Mouse (Mus musculus) forebrain, postnatal 0 days (tissue): ENCODE data around the gene Serpine1. TPM values are rescaled to one million over a fixed set of nuclear protein-coding genes. Genes with fewer than 3 reads are reported as not detected.

ENCODE experiments used
- ATAC-seq: fragments of 200-750 bp; cut with Nextera tagmentation; 2 replicates; pipeline ENCODE4 v1.8.0; 2017; ENCODE audit warnings: mild to moderate bottlenecking, moderate library complexity
- DNase-seq: peaks from one replicate; pipeline ENCODE4 v3.0.0-alpha.2; 2015
- H3K27ac ChIP-seq: fragments of 300-500 bp; sonication (generic); 2 replicates; pipeline ENCODE4 v1.5.1; 2014; ENCODE audit warnings: low read depth, mild to moderate bottlenecking, antibody characterized with exemption, low read length, moderate library complexity, mixed read lengths
- H3K27me3 ChIP-seq: fragments of 300-500 bp; sonication (generic); 2 replicates; pipeline ENCODE4 v1.6.1; 2014; ENCODE audit warnings: mild to moderate bottlenecking, low read length, mixed read lengths; ENCODE audit not compliant: insufficient read depth
- H3K36me3 ChIP-seq: fragments of 300-500 bp; sonication (generic); 2 replicates; pipeline ENCODE4 v1.6.1; 2014; ENCODE audit warnings: mild to moderate bottlenecking, moderate library complexity; ENCODE audit not compliant: insufficient read depth
- H3K4me1 ChIP-seq: fragments of 300-500 bp; sonication (generic); 2 replicates; pipeline ENCODE4 v1.6.1; 2014; ENCODE audit warnings: antibody characterized with exemption; ENCODE audit not compliant: insufficient read depth
- H3K4me2 ChIP-seq: fragments of 300-500 bp; sonication (generic); 2 replicates; pipeline ENCODE4 v1.6.1; 2014; ENCODE audit warnings: low read depth, mild to moderate bottlenecking, moderate library complexity
- H3K4me3 ChIP-seq: fragments of 300-500 bp; sonication (generic); 2 replicates; pipeline ENCODE4 v1.5.1; 2014; ENCODE audit warnings: low read depth, low read length, mixed read lengths
- H3K9ac ChIP-seq: fragments of 300-500 bp; sonication (generic); 2 replicates; pipeline ENCODE4 v1.6.1; 2014; ENCODE audit warnings: mild to moderate bottlenecking
- H3K9me3 ChIP-seq: fragments of 300-500 bp; sonication (generic); 2 replicates; pipeline ENCODE4 v1.6.1; 2016; ENCODE audit warnings: low read length
- CTCF ChIP-seq: sonication (generic); IDR thresholded peaks from 2 replicates; pipeline ENCODE4 v1.5.1; 2016; ENCODE audit warnings: antibody characterized with exemption, control low read depth, low read depth
- WGBS: fragments of 180-500 bp; shearing (Covaris S2); extraction: QIAGEN DNeasy Blood & Tissue Kit; methylation state at CpG from one replicate; pipeline ENCODE4 v1.1.7; 2014; 5-methylcytosine and 5-hydroxymethylcytosine counted together
- polyA plus RNA-seq: library from polyadenylated mRNA; unstranded; fragments of >200 nt; fragmentation: Nextera tagmentation; extraction: Ambion mirVana; gene quantifications from 2 replicates; pipeline ENCODE4 v1.2.1, GENCODE M21; 2015
- total RNA-seq: library from RNA; depleted of rRNA; stranded (reverse); fragments of >200 nt; gene quantifications from 2 replicates; pipeline ENCODE4 v1.2.3, GENCODE M21; 2014

The Serpine1 gene
- total and polyA plus RNA-seq, 2 experiments from 2014 or later: 0.28 to 3.1 TPM

DNA sequence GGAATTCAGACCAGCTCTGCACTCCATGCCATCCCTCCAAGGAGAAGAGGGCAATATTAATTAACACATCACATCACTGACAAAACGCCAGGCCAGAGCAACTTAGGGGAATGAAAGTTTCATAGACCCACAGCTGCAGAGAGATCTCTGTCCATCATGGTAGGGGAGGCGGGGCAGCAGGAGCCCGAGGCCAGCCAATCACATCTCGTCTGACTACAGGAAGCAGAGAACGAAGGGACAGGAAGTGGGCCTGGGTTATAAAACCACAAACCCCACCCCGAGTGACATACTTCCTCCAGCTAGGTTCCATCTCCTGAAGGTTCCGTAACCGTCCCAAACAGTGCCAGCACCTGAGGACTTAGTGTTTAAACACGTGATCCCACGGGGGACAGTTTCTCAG, 23.1 kb upstream of the Serpine1 start:
- WGBS: 85% methylated on average over 10 of the region's 10 CpGs
- no peak for DNase-seq
- TF ChIP-seq CTCF: no peak

DNA sequence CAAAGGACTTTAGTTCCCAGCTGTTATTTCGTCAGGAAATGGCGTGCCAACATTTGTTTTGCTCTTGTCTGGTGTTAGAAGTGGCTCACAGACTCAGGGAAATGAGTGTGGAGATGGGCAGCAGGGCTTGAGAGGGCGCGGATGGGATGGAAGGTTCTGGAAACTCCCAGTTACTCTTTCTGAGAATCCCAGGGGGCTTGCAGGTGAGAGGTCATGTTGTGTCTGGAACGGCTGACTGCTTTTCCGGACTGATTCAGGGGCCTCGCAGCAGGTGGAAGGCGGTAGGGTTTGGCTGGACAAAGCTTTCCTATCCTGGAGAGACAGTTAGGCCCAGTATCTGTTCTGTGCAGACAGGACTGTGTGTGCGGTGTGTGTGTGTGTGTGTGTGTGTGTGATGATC, 21.7 kb upstream of the Serpine1 start:
- Histone ChIP-seq H3K9ac (no peak overlapping the region), H3K4me3 (no peak overlapping the region), H3K4me1 (no peaks in the 10 kb centered on the region), H3K36me3 (no peaks in the 10 kb centered on the region), H3K27me3 (no peaks in the 10 kb centered on the region), H3K4me2 (no peak overlapping the region), H3K27ac (no peak overlapping the region), H3K9me3 (no peaks in the 10 kb centered on the region)
- DNase-seq (no peak), ATAC-seq (no peak)
- 88% methylated on average over 9 of the region's 9 CpGs for WGBS
- no peak for TF ChIP-seq CTCF

More for the DNA sequence above, 23.1 kb upstream of the Serpine1 start:
- Histone ChIP-seq H3K27me3 (no peaks in the 10 kb centered on the region), H3K4me3 (no peak overlapping the region), H3K36me3 (no peaks in the 10 kb centered on the region), H3K4me1 (no peaks in the 10 kb centered on the region), H3K27ac (no peak overlapping the region), H3K9ac (no peak overlapping the region), H3K4me2 (no peak overlapping the region), H3K9me3 (no peaks in the 10 kb centered on the region)
- ATAC-seq: no peak

DNA sequence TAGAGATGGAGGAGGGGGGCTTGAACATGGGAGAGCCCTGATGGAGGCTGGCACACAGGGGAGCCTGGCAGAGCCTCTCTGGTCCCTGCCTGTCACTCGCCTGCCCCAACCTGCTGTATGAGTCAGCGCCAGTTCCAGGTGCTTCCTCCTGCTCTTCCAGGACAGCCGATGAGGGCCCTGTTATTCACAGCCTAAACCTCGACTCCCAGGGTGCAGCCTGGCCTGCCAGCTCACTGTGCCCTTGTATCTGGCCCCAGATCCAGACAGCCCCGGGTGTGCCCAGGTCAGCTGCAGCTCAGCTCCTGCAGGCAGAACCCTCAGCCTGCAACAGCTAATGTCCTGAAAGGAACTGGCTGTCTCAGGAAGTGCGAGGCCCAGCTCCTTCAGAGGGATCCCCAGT, 19.5 kb upstream of the Serpine1 start:
- H3K9ac ChIP-seq: no peak overlapping the region
- 67% methylated on average over 6 of the region's 6 CpGs for WGBS
- H3K4me3 ChIP-seq: no peak overlapping the region
- no peaks in the 10 kb centered on the region for H3K4me1 ChIP-seq
- no peaks in the 10 kb centered on the region for H3K36me3 ChIP-seq
- DNase-seq (no peak), ATAC-seq (no peak)
- TF ChIP-seq CTCF: no peak
- no peaks in the 10 kb centered on the region for H3K9me3 ChIP-seq
- no peak overlapping the region for H3K4me2 ChIP-seq
- no peak overlapping the region for H3K27ac ChIP-seq
- H3K27me3 ChIP-seq: no peaks in the 10 kb centered on the region

GRCm38 (mm10) chr5:137090870-137091269, 18.8 kb upstream of the Serpine1 start:
- TF ChIP-seq CTCF: no peak
- Histone ChIP-seq H3K27ac (no peak overlapping the region), H3K27me3 (no peaks in the 10 kb centered on the region), H3K9me3 (no peaks in the 10 kb centered on the region), H3K4me1 (no peaks in the 10 kb centered on the region), H3K4me2 (no peak overlapping the region), H3K9ac (no peak overlapping the region), H3K36me3 (no peaks in the 10 kb centered on the region), H3K4me3 (no peak overlapping the region)
- ATAC-seq (no peak), DNase-seq (no peak)
- WGBS: 68% methylated on average over 10 of the region's 10 CpGs

DNA sequence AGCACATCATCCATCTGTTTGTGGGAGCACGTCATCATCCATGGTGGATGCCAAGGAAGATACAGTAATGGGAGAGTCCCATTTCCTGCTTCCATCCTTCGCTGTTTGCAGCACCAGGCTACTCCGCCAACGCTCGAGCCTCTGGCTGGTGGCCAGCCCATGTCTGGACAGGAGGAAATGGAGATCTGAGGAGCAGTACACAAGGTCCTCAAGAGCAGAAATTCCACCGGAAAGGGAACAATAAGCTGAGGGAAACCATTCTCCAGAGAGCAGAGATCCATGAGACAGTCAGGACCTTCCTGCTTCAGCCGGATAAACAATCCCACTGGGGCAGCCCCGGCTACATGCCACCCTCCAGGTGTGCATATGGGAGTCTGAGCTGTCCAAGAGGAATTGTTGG, 15.3 kb upstream of the Serpine1 start:
- Histone ChIP-seq H3K4me2 (no peak overlapping the region), H3K36me3 (no peaks in the 10 kb centered on the region), H3K9ac (no peak overlapping the region), H3K4me1 (no peaks in the 10 kb centered on the region), H3K4me3 (no peak overlapping the region), H3K9me3 (no peaks in the 10 kb centered on the region), H3K27me3 (no peaks in the 10 kb centered on the region), H3K27ac (no peak overlapping the region)
- DNase-seq (no peak), ATAC-seq (no peak)
- WGBS: 94% methylated on average over 8 of the region's 8 CpGs
- no peak for TF ChIP-seq CTCF

GRCm38 (mm10) chr5:137085731-137086130, 13.7 kb upstream of the Serpine1 start:
- H3K36me3 ChIP-seq: no peaks in the 10 kb centered on the region
- no peaks in the 10 kb centered on the region for H3K9me3 ChIP-seq
- no peak overlapping the region for H3K4me2 ChIP-seq
- no peak for ATAC-seq
- WGBS: 95% methylated on average over 3 of the region's 3 CpGs
- DNase-seq: no peak
- H3K4me1 ChIP-seq: no peaks in the 10 kb centered on the region
- no peaks in the 10 kb centered on the region for H3K27me3 ChIP-seq
- no peak overlapping the region for H3K27ac ChIP-seq
- TF ChIP-seq CTCF: no peak
- no peak overlapping the region for H3K9ac ChIP-seq
- H3K4me3 ChIP-seq: no peak overlapping the region

- no peak for TF ChIP-seq CTCF
- Histone ChIP-seq H3K9me3 (no peaks in the 10 kb centered on the region), H3K27ac (no peak overlapping the region), H3K4me3 (no peak overlapping the region), H3K4me1 (no peaks in the 10 kb centered on the region), H3K27me3 (no peaks in the 10 kb centered on the region), H3K4me2 (no peak overlapping the region), H3K9ac (no peak overlapping the region), H3K36me3 (no peaks in the 10 kb centered on the region)
- DNase-seq: no peak
- no peak for ATAC-seq
- WGBS: 83% methylated on average over 6 of the region's 6 CpGs
Observed at GRCm38 (mm10) chr5:137085021-137085420, 13.0 kb upstream of the Serpine1 start.

- ATAC-seq: no peak
- 86% methylated on average over 4 of the region's 4 CpGs for WGBS
Observed at GRCm38 (mm10) chr5:137083051-137083450, 11.0 kb upstream of the Serpine1 start.

More at GRCm38 (mm10) chr5:137083051-137083450, 11.0 kb upstream of the Serpine1 start:
- Histone ChIP-seq H3K27me3 (no peaks in the 10 kb centered on the region), H3K4me2 (no peak overlapping the region), H3K9me3 (no peaks in the 10 kb centered on the region), H3K4me1 (no peaks in the 10 kb centered on the region), H3K36me3 (no peaks in the 10 kb centered on the region), H3K4me3 (no peak overlapping the region), H3K27ac (no peak overlapping the region), H3K9ac (no peak overlapping the region)
- DNase-seq: no peak
- TF ChIP-seq CTCF: no peak
